Mouse (Mus musculus) liver, embryonic 11.5 days (tissue): ENCODE measurements at regions not wholly inside any gene's neighbourhood (a gene's known extent, or its start where the extent isn't known, plus 50 kb on each side); places are given as distances from the start of the nearest gene placed in this dataset.
A peak's percentile ranks its signal among the peaks of the same experiment; 100 is the strongest.

Source experiments
- ATAC-seq: fragments of 200-750 bp; cut with Nextera tagmentation; replicated peaks from 2 replicates; pipeline ENCODE4 v1.8.0; 2017; ENCODE audit warnings: moderate number of reproducible peaks, mild to moderate bottlenecking, moderate TSS enrichment, moderate library complexity; ENCODE audit not compliant: low FRiP score
- DNase-seq: peaks from one replicate; pipeline ENCODE4 v3.0.0-alpha.2; 2017; ENCODE audit warnings: low spot score
- H3K27ac ChIP-seq: fragments of 300-500 bp; sonication (generic); 2 replicates; pipeline ENCODE4 v1.5.1; 2014; ENCODE audit warnings: mild to moderate bottlenecking, low read depth, low read length, control low read depth
- H3K27me3 ChIP-seq: fragments of 300-500 bp; sonication (generic); replicated peaks from 2 replicates; pipeline ENCODE4 v1.6.1; 2014; ENCODE audit warnings: low read length, mixed read lengths; ENCODE audit not compliant: control insufficient read depth, insufficient read depth
- H3K36me3 ChIP-seq: fragments of 300-500 bp; sonication (generic); 2 replicates; pipeline ENCODE4 v1.6.1; 2014; ENCODE audit warnings: mild to moderate bottlenecking, low read length, moderate library complexity, mixed read lengths; ENCODE audit not compliant: control insufficient read depth, insufficient read depth
- H3K4me1 ChIP-seq: fragments of 300-500 bp; sonication (generic); replicated peaks from 2 replicates; pipeline ENCODE4 v1.6.1; 2014; ENCODE audit warnings: low read length, mixed read lengths; ENCODE audit not compliant: control insufficient read depth, insufficient read depth
- H3K4me2 ChIP-seq: fragments of 300-500 bp; sonication (generic); 2 replicates; pipeline ENCODE4 v1.6.1; 2014; ENCODE audit warnings: mild to moderate bottlenecking, control low read depth, moderate library complexity
- H3K4me3 ChIP-seq: fragments of 300-500 bp; sonication (generic); 2 replicates; pipeline ENCODE4 v1.5.1; 2014; ENCODE audit warnings: low read depth, low read length, control low read depth
- H3K9ac ChIP-seq: fragments of 300-500 bp; sonication (generic); 2 replicates; pipeline ENCODE4 v1.6.1; 2014; ENCODE audit warnings: low read depth, low read length, control low read depth
- H3K9me3 ChIP-seq: fragments of 300-500 bp; sonication (generic); 2 replicates; pipeline ENCODE4 v1.6.1; 2016; ENCODE audit warnings: low read length, inconsistent platforms, mixed read lengths; ENCODE audit not compliant: control insufficient read depth
- WGBS: fragments of 180-500 bp; shearing (Covaris S2); extraction: QIAGEN DNeasy Blood & Tissue Kit; methylation state at CpG from one replicate; pipeline ENCODE4 v1.1.7; 2014; 5-methylcytosine and 5-hydroxymethylcytosine counted together

GRCm38 (mm10) chr8:35205536-35205935, 560.1 kb upstream of the Gm19410 start:
- Histone ChIP-seq H3K27ac (no peak overlapping the region), H3K27me3 (no peaks in the 10 kb centered on the region)
- 5% methylated on average over 8 of the region's 8 CpGs for WGBS

GRCm38 (mm10) chr8:35206271-35206670, 559.3 kb upstream of the Gm19410 start:
- ATAC-seq, result peak; percentile 51
- peak overlapping the region; percentile 43; the same call in 1 of the 2 replicates for H3K27ac ChIP-seq

More at GRCm38 (mm10) chr8:35205536-35205935, 560.1 kb upstream of the Gm19410 start:
- DNase-seq (peak; percentile 51), ATAC-seq (peak; percentile 57)
- Histone ChIP-seq H3K4me1 (peaks cover 11% of the 10 kb centered on the region), H3K9ac (no peak overlapping the region), H3K36me3 (no peaks in the 10 kb centered on the region), H3K9me3 (no peaks in the 10 kb centered on the region), H3K4me2 (peak overlapping the region; percentile 49), H3K4me3 (no peak overlapping the region)

DNA sequence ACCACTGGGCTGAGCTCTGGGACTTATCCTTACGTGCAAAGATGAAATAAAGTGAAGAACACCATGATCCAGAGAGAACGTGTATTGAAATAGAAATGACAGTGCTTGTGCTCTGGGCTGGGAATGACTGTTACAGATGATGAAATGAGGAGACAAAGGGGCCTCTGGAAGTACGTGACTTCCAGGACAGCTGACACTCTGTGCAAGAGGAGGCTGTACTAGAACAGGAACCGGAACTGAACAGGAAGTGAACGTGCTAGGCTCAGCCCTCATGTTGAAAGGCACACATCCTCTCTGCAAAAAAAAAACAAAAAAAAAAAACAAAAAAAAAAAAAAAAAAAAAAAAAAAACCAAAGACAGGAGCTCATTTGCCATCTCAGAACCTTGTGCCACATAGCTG, 557.2 kb upstream of the Gm19410 start:
- Histone ChIP-seq H3K36me3 (no peaks in the 10 kb centered on the region), H3K4me2 (no peak overlapping the region), H3K9me3 (no peaks in the 10 kb centered on the region), H3K4me1 (peaks cover 11% of the 10 kb centered on the region), H3K27ac (no peak overlapping the region), H3K9ac (no peak overlapping the region), H3K4me3 (no peak overlapping the region), H3K27me3 (no peaks in the 10 kb centered on the region)
- WGBS, result 51% methylated on average over 5 of the region's 5 CpGs
- no peak for DNase-seq
- ATAC-seq, result no peak

More at GRCm38 (mm10) chr8:35206271-35206670, 559.3 kb upstream of the Gm19410 start:
- Histone ChIP-seq H3K9ac (no peak overlapping the region), H3K9me3 (no peaks in the 10 kb centered on the region), H3K27me3 (no peaks in the 10 kb centered on the region), H3K4me2 (peak overlapping the region; percentile 49), H3K36me3 (no peaks in the 10 kb centered on the region), H3K4me3 (no peak overlapping the region), H3K4me1 (peaks cover 11% of the 10 kb centered on the region)
- 24% methylated on average over 6 of the region's 6 CpGs for WGBS
- DNase-seq, result no peak

GRCm38 (mm10) chr8:35211506-35212452, 553.8 kb upstream of the Gm19410 start:
- H3K9me3 ChIP-seq, result no peaks in the 10 kb centered on the region
- 66% methylated on average over 10 of the region's 10 CpGs for WGBS
- H3K27ac ChIP-seq, result no peak overlapping the region
- no peak overlapping the region for H3K4me2 ChIP-seq
- DNase-seq (no peak), ATAC-seq (no peak)
- no peak overlapping the region for H3K9ac ChIP-seq
- no peak overlapping the region for H3K4me3 ChIP-seq
- no peaks in the 10 kb centered on the region for H3K36me3 ChIP-seq
- H3K27me3 ChIP-seq, result no peaks in the 10 kb centered on the region
- peaks cover 6% of the 10 kb centered on the region; the same call in 1 of the 2 replicates for H3K4me1 ChIP-seq

DNA sequence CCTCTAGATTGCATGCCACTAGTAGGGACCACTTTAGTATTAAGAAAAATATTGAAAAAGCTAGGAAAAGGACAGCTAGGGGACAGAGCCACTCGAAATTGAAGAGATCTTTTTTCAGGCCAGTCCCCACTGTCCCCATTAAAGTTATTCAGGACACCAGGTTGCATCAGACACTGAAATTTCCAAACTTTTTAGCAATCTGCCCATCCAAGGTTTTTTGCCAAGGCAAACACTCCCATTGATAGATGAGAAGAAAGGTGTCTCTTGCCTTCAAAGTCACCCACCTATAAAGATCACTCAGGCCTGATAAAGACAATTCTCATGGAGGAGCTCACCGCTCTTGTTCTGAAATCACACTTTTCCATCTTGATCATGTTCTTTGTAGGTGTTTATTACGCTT, 552.1 kb upstream of the Gm19410 start:
- H3K36me3 ChIP-seq, result no peaks in the 10 kb centered on the region
- no peak overlapping the region for H3K4me2 ChIP-seq
- 74% methylated on average over 3 of the region's 3 CpGs for WGBS
- H3K27ac ChIP-seq, result no peak overlapping the region
- ATAC-seq, result no peak
- H3K9ac ChIP-seq, result no peak overlapping the region
- no peaks in the 10 kb centered on the region for H3K9me3 ChIP-seq
- no peaks in the 10 kb centered on the region for H3K4me1 ChIP-seq
- no peaks in the 10 kb centered on the region for H3K27me3 ChIP-seq
- H3K4me3 ChIP-seq, result no peak overlapping the region
- no peak for DNase-seq

GRCm38 (mm10) chr8:35217604-35218003, 548.0 kb upstream of the Gm19410 start:
- H3K4me2 ChIP-seq, result no peak overlapping the region
- ATAC-seq (no peak), DNase-seq (no peak)
- H3K9ac ChIP-seq, result no peak overlapping the region
- H3K36me3 ChIP-seq, result no peaks in the 10 kb centered on the region
- H3K4me3 ChIP-seq, result no peak overlapping the region
- H3K27me3 ChIP-seq, result no peaks in the 10 kb centered on the region
- no peaks in the 10 kb centered on the region for H3K9me3 ChIP-seq
- 88% methylated on average over 11 of the region's 11 CpGs for WGBS
- no peak overlapping the region for H3K27ac ChIP-seq
- no peaks in the 10 kb centered on the region for H3K4me1 ChIP-seq

GRCm38 (mm10) chr8:35218327-35218726, 547.3 kb upstream of the Gm19410 start:
- H3K4me1 ChIP-seq, result no peaks in the 10 kb centered on the region
- H3K36me3 ChIP-seq, result no peaks in the 10 kb centered on the region
- no peaks in the 10 kb centered on the region for H3K27me3 ChIP-seq
- ATAC-seq (no peak), DNase-seq (no peak)
- H3K27ac ChIP-seq, result no peak overlapping the region
- H3K9ac ChIP-seq, result no peak overlapping the region
- WGBS, result 63% methylated on average over 4 of the region's 4 CpGs
- no peak overlapping the region for H3K4me3 ChIP-seq
- H3K9me3 ChIP-seq, result no peaks in the 10 kb centered on the region
- no peak overlapping the region for H3K4me2 ChIP-seq

DNA sequence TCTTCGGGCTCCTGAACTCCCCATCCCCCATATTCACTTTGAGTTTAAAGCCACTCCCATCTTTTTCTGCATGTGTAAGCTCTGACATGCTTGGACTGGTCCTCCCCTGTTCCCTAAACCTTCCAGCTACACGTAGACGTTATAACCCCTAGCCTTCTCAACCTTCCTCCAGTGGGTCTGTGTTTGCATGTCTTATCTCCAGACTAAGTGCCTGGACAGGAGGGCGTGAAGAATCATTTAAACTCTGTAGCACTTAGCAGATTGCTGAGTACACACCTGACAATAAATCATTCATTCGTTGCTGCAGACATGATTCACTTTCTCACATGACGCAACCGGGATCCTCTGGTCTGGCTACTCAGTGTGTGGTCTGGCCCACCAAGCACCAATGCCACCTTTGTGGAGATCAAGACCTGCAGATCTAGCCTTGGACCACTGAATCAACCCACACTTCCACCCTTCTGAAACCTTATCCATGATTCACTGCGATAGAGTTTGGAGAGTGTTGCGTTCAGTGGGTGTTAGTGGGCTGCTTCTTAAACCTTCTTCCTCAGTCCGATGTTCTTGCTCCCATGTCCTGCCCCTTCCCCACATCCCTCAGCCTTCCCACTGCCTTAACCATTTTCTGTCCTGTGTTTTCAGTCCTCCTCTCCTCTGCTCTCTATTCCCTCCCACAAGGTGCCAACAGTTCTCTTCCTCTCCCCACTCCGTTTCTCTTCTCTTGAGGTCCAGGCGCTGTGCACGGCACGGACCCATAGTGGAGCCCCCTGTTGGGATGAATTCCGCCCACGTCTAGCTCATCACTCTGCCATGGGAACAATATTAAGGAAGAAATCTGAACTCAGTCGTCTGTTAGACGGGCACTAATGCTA, 541.3 kb upstream of the Gm19410 start:
- 69% methylated on average over 18 of the region's 18 CpGs for WGBS
- Histone ChIP-seq H3K36me3 (no peaks in the 10 kb centered on the region), H3K27ac (no peak overlapping the region), H3K9ac (no peak overlapping the region), H3K9me3 (no peaks in the 10 kb centered on the region), H3K27me3 (no peaks in the 10 kb centered on the region), H3K4me2 (no peak overlapping the region), H3K4me1 (no peaks in the 10 kb centered on the region), H3K4me3 (no peak overlapping the region)
- DNase-seq (no peak), ATAC-seq (no peak)
